Mouse (Mus musculus): Measurements from ENCODE around the gene Lrrfip1. TPM values are rescaled to one million over a fixed set of nuclear protein-coding genes. Genes with fewer than 3 reads are reported as not detected.

Lrrfip1 gene
- total and polyA plus RNA-seq, 2 experiments from 2014 or later, result 120 to 168 TPM

GRCm38 (mm10) chr1:91034547-91034946 lies 36.0 kb downstream of the Lrrfip1 start:
- Histone ChIP-seq H3K36me3 (replicated peaks; ENCODE audit: control insufficient read depth, insufficient read depth, low read length) (no peaks in the 10 kb centered on the region), H3K4me3 (ENCODE audit: low read depth, low read length) (no peak overlapping the region), H3K9me3 (replicated peaks; ENCODE audit: control insufficient read depth, low read length) (no peaks in the 10 kb centered on the region), H3K27ac (ENCODE audit: low read depth) (no peak overlapping the region), H3K4me1 (ENCODE audit: control insufficient read depth, insufficient read depth) (peaks cover 53% of the 10 kb centered on the region), H3K27me3 (ENCODE audit: control insufficient read depth, insufficient read depth, low read length) (no peaks in the 10 kb centered on the region), H3K9ac (replicated peaks; ENCODE audit: low read depth, low read length) (no peak overlapping the region), H3K4me2 (ENCODE audit: low read depth, low read length) (no peak overlapping the region)
- TF ChIP-seq EP300 (IDR thresholded peaks at IDR 0.05; ENCODE audit: low read depth) (no peak), CTCF (IDR thresholded peaks at IDR 0.05; ENCODE audit: low read depth) (no peak)
- WGBS, result 76% methylated on average over 3 of the region's 3 CpGs
- ATAC-seq (ENCODE audit: insufficient read depth, low read depth), result no peak
- DNase-seq (ENCODE audit: low spot score), result no peak

- peaks cover 60% of the 10 kb centered on the region for H3K4me1 ChIP-seq (ENCODE audit: control insufficient read depth, insufficient read depth)
- no peak overlapping the region for H3K9ac ChIP-seq (replicated peaks; ENCODE audit: low read depth, low read length)
- WGBS, result 61% methylated on average over 2 of the region's 2 CpGs
- no peak overlapping the region for H3K4me3 ChIP-seq (ENCODE audit: low read depth, low read length)
- TF ChIP-seq EP300 (IDR thresholded peaks at IDR 0.05; ENCODE audit: low read depth) (no peak), CTCF (IDR thresholded peaks at IDR 0.05; ENCODE audit: low read depth) (no peak)
- H3K27ac ChIP-seq (ENCODE audit: low read depth), result peak overlapping the region; percentile 47
- no peaks in the 10 kb centered on the region for H3K36me3 ChIP-seq (replicated peaks; ENCODE audit: control insufficient read depth, insufficient read depth, low read length)
- no peak for DNase-seq (ENCODE audit: low spot score)
- H3K9me3 ChIP-seq (replicated peaks; ENCODE audit: control insufficient read depth, low read length), result no peaks in the 10 kb centered on the region
- no peaks in the 10 kb centered on the region for H3K27me3 ChIP-seq (ENCODE audit: control insufficient read depth, insufficient read depth, low read length)
- ATAC-seq (ENCODE audit: insufficient read depth, low read depth), result no peak
- H3K4me2 ChIP-seq (ENCODE audit: low read depth, low read length), result no peak overlapping the region
Measured at GRCm38 (mm10) chr1:91035266-91035665, 36.7 kb downstream of the Lrrfip1 start.

GRCm38 (mm10) chr1:91037213-91037612 lies 38.7 kb downstream of the Lrrfip1 start:
- no peak overlapping the region for H3K9ac ChIP-seq (replicated peaks; ENCODE audit: low read depth, low read length)
- peaks cover 61% of the 10 kb centered on the region for H3K4me1 ChIP-seq (ENCODE audit: control insufficient read depth, insufficient read depth)

GRCm38 (mm10) chr1:91038010-91038409 lies 39.5 kb downstream of the Lrrfip1 start:
- no peak overlapping the region for H3K9ac ChIP-seq (replicated peaks; ENCODE audit: low read depth, low read length)
- H3K4me1 ChIP-seq (ENCODE audit: control insufficient read depth, insufficient read depth), result peaks cover 60% of the 10 kb centered on the region
- H3K27me3 ChIP-seq (ENCODE audit: control insufficient read depth, insufficient read depth, low read length), result no peaks in the 10 kb centered on the region
- TF ChIP-seq CTCF (IDR thresholded peaks at IDR 0.05; ENCODE audit: low read depth), result peak; percentile 56
- TF ChIP-seq EP300 (IDR thresholded peaks at IDR 0.05; ENCODE audit: low read depth), result no peak
- no peak overlapping the region for H3K4me3 ChIP-seq (ENCODE audit: low read depth, low read length)
- 66% methylated on average over 6 of the region's 6 CpGs for WGBS
- no peaks in the 10 kb centered on the region for H3K9me3 ChIP-seq (replicated peaks; ENCODE audit: control insufficient read depth, low read length)
- 0 out of 2 replicates have a peak overlapping the region, but pooled peaks have one; percentile 23 for H3K27ac ChIP-seq (ENCODE audit: low read depth)
- H3K4me2 ChIP-seq (ENCODE audit: low read depth, low read length), result no peak overlapping the region
- H3K36me3 ChIP-seq (replicated peaks; ENCODE audit: control insufficient read depth, insufficient read depth, low read length), result no peaks in the 10 kb centered on the region; the same call in 1 of the 2 replicates
- ATAC-seq (ENCODE audit: insufficient read depth, low read depth) (peak; percentile 24; the same call in 1 of the 2 replicates), DNase-seq (ENCODE audit: low spot score) (no peak)

More at GRCm38 (mm10) chr1:91037213-91037612, 38.7 kb downstream of the Lrrfip1 start:
- no peak overlapping the region for H3K4me3 ChIP-seq (ENCODE audit: low read depth, low read length)
- peak overlapping the region; percentile 49; the same call in 1 of the 2 replicates for H3K27ac ChIP-seq (ENCODE audit: low read depth)
- TF ChIP-seq EP300 (IDR thresholded peaks at IDR 0.05; ENCODE audit: low read depth), result no peak
- no peak for TF ChIP-seq CTCF (IDR thresholded peaks at IDR 0.05; ENCODE audit: low read depth)
- no peak overlapping the region for H3K4me2 ChIP-seq (ENCODE audit: low read depth, low read length)
- no peaks in the 10 kb centered on the region for H3K27me3 ChIP-seq (ENCODE audit: control insufficient read depth, insufficient read depth, low read length)
- H3K36me3 ChIP-seq (replicated peaks; ENCODE audit: control insufficient read depth, insufficient read depth, low read length), result no peaks in the 10 kb centered on the region; the same call in 1 of the 2 replicates
- ATAC-seq (ENCODE audit: insufficient read depth, low read depth) (no peak), DNase-seq (ENCODE audit: low spot score) (no peak)
- H3K9me3 ChIP-seq (replicated peaks; ENCODE audit: control insufficient read depth, low read length), result no peaks in the 10 kb centered on the region
- 63% methylated on average over 4 of the region's 4 CpGs for WGBS

GRCm38 (mm10) chr1:91038531-91038930 lies 40.0 kb downstream of the Lrrfip1 start:
- H3K9ac ChIP-seq (replicated peaks; ENCODE audit: low read depth, low read length), result no peak overlapping the region
- ATAC-seq (ENCODE audit: insufficient read depth, low read depth) (no peak), DNase-seq (ENCODE audit: low spot score) (no peak)
- H3K9me3 ChIP-seq (replicated peaks; ENCODE audit: control insufficient read depth, low read length), result no peaks in the 10 kb centered on the region
- no peaks in the 10 kb centered on the region for H3K27me3 ChIP-seq (ENCODE audit: control insufficient read depth, insufficient read depth, low read length)
- WGBS, result 31% methylated on average over 6 of the region's 6 CpGs
- peaks cover 60% of the 10 kb centered on the region for H3K4me1 ChIP-seq (ENCODE audit: control insufficient read depth, insufficient read depth)
- no peak overlapping the region for H3K4me2 ChIP-seq (ENCODE audit: low read depth, low read length)
- no peak overlapping the region for H3K4me3 ChIP-seq (ENCODE audit: low read depth, low read length)
- H3K36me3 ChIP-seq (replicated peaks; ENCODE audit: control insufficient read depth, insufficient read depth, low read length), result no peaks in the 10 kb centered on the region; the same call in 1 of the 2 replicates
- no peak for TF ChIP-seq CTCF (IDR thresholded peaks at IDR 0.05; ENCODE audit: low read depth)
- TF ChIP-seq EP300 (IDR thresholded peaks at IDR 0.05; ENCODE audit: low read depth), result no peak
- peak overlapping the region; percentile 65; the same call in 1 of the 2 replicates for H3K27ac ChIP-seq (ENCODE audit: low read depth)

- DNase-seq (ENCODE audit: low spot score), result no peak
- ATAC-seq (ENCODE audit: insufficient read depth, low read depth), result no peak
- WGBS, result 32% methylated on average over 5 of the region's 5 CpGs
- no peak overlapping the region for H3K4me2 ChIP-seq (ENCODE audit: low read depth, low read length)
- TF ChIP-seq EP300 (IDR thresholded peaks at IDR 0.05; ENCODE audit: low read depth) (no peak), CTCF (IDR thresholded peaks at IDR 0.05; ENCODE audit: low read depth) (no peak)
- H3K36me3 ChIP-seq (replicated peaks; ENCODE audit: control insufficient read depth, insufficient read depth, low read length), result no peaks in the 10 kb centered on the region; the same call in 1 of the 2 replicates
- H3K9me3 ChIP-seq (replicated peaks; ENCODE audit: control insufficient read depth, low read length), result no peaks in the 10 kb centered on the region
- peak overlapping the region; percentile 75 for H3K27ac ChIP-seq (ENCODE audit: low read depth)
- H3K9ac ChIP-seq (replicated peaks; ENCODE audit: low read depth, low read length), result no peak overlapping the region
- H3K4me3 ChIP-seq (ENCODE audit: low read depth, low read length), result no peak overlapping the region
- no peaks in the 10 kb centered on the region for H3K27me3 ChIP-seq (ENCODE audit: control insufficient read depth, insufficient read depth, low read length)
- peaks cover 63% of the 10 kb centered on the region for H3K4me1 ChIP-seq (ENCODE audit: control insufficient read depth, insufficient read depth)
Measured at GRCm38 (mm10) chr1:91041605-91042004, 43.1 kb downstream of the Lrrfip1 start.
